Mouse (Mus musculus): ENCODE data around the gene Wdr60.
A peak's percentile ranks its signal among the peaks of the same experiment; 100 is the strongest.

Wdr60 gene

GRCm38 (mm10) chr12:116181436-116182050 is 81.3 kb downstream of the Wdr60 start:
- no peak for DNase-seq

DNA sequence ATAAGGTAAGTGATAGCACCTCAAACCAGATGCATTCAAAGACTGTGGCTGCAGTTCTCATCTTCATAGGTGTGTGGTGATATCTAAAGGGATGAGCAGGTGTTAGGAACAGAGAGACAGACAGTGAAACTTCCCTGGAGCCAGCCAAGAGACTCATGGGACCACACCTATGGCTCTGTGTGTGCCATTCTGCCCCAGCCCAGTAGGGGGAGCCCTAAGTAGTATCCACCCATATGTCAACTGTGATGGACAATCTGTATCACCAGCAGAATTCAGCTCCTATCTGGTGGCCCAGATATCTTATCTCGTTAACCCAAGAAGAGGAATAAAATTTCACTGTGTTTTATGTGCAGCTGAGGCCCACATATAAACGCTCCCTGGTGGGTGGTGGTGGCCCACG is 85.9 kb downstream of the Wdr60 start:
- peak; percentile 14 to 27 for DNase-seq

DNA sequence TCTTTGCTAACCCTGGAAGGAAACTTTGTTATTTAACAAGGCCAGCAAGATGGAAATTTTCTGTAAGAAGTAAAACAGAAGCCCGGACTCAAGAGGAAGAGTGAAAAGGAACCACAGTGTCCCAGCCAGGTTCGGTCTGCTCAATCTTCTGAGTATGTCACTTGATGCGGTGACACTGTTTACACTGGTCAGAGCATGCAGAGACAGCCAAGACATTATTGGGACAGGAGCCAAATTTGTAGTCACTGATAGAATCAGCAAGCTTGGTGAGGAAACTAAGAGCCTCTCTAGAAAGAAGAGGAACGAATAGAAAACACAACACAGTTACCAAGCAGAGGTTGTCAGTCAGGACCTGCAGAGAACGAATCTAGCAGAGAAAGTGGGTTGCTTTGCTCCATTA is 93.2 kb downstream of the Wdr60 start:
- DNase-seq = no peak

- DNase-seq = no peak
Observed at GRCm38 (mm10) chr12:116165368-116165767, 97.5 kb downstream of the Wdr60 start.

DNA sequence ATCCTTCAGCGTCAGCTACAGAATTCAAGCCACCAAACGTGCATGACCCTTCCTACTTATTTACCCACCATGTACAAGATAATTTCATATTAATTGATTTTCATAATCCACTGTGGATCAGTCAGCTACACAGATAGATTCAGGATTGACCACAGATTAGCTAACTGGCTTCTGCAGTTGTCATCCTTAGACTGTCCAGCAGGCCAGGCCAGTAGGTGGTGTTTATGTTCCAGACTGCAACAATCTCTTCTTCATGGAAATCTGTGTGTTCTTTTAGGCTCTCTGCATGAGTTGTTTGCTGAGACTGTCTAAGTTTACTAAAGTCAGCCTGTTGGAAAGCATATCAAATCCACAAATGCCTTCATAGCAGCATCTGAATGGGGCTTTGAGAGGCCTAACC is 103.1 kb downstream of the Wdr60 start:
- no peak for DNase-seq

DNA sequence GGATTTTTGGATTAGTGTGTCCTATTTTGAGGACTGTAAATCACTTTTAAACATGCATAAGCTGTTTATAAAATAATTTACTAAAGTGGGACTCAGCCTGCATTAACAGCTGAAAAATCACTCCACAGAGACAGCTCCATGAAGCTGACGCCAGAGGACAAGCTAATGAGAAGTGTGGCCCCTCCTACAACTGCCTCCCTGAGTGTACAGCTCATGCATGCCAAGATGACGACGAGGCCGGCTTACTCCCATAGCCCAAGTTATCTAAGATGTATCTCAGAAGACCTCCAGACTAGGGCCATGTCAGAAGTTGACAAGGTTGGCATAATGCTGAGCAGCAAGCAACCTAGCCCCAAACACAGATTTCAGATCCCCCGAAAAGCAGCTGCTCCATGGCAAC is 103.6 kb downstream of the Wdr60 start:
- DNase-seq = no peak

DNA sequence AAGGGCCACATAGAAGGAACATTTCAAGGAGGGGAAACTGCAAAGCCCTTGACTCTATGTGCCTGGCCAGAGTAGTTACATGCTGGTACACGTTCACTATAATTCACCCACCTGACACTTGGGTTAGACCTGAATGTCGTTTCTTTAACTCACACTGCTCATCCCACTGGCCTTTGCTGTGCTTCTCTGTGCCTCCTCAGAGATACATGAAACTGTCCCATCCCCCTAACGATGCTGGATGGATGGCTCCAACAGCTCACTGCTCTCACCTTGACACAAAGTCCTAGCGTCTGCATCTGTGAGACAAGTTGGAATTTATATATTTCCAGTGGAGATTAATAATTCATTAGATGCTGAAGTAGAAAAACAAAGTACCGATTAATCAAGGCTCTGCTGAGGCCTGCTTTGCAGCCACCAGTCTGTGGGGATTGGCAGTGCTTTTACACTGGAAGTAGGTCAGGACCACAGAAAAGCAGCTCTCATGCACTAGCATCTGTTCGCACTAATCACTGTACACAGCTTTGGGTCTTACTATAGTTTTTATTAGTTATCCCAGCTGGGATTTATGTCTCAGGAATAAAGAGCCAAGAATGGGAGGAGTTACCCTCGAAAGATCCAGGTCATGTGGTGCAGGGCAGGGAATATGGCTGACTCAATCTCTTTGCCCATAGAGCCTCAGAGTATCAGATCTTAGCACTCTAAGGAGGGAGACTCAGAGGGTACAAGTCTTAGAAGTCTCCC is 105.9 kb downstream of the Wdr60 start:
- DNase-seq = no peak
